8 mouse cellular contexts compared by ENCODE assay signal in the genomic region with DNA sequence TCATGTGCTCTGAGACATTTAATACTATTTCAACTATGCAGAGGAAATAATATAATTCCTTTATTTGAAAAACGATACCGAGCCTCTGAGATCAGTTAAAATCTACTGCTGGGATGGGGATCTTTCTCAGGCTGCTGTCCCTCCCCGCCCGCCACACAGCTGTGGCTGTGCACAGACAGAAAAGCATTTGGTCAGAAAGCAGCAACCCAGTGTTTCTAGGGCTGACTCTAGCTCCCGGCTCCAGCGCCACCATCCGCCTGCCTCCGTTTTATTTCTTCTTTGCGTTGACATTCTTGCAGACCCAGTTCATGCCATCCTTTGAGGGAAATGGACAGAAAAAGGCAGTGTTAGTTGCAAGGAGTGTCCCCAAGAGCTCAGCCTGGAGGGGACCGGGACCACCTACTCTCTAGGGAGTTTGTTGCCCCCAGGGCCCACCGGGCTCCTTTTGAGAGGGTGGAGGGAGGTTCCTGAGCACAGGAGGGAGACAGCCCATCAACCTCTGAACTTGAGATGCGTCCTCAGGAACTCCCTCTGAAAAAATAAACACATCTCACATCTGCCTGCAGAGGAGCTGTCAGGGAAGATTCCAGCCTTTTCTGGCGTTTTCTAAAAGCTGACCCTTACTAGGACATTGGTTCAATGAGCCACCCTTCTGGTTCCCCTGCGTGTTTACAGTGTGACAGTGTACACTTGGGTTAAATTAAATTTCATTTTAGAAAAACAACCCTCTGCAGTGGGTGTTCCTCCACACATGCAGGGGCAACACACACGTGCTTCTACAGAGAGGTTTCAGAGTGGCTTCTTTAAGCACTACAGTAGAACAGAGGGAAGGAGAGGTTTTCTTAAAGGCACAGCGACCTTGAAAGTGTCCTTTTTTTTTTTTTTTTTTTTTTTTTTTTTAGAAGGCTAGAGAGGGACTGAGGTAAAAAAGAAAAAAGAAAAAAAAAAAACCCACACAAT. TPM values are rescaled to one million over a fixed set of nuclear protein-coding genes. Genes with fewer than 3 reads are reported as not detected.
A peak's percentile ranks its signal among the peaks of the same experiment; 100 is the strongest.
DNase-seq lines count a peak whose midpoint lies in the region; ATAC-seq and TF ChIP-seq lines count a peak whose summit lies in the region.

No protein-coding gene starts in this region.

- peak overlapping the region; percentile 32; the same call in 1 of the 2 replicates for H3K4me2 ChIP-seq in heart, embryonic 16.5 days (ENCODE audit: low read depth, low read length)
- H3K4me2 ChIP-seq in limb, embryonic 13.5 days (replicated peaks), result peak overlapping the region; percentile 64

- no peak overlapping the region for H3K4me3 ChIP-seq in heart, embryonic 16.5 days (ENCODE audit: low read length)
- H3K4me3 ChIP-seq in limb, embryonic 13.5 days, result no peak overlapping the region
- no peak overlapping the region for H3K4me3 ChIP-seq in olfactory bulb, adult 2 months (ENCODE audit: insufficient read depth, low read depth, low read length)

- no peaks in the 10 kb centered on the region for H3K36me3 ChIP-seq in heart, embryonic 16.5 days (ENCODE audit: control insufficient read depth, insufficient read depth)
- peaks cover 16% of the 10 kb centered on the region for H3K36me3 ChIP-seq in limb, embryonic 13.5 days

- peaks cover 61% of the 10 kb centered on the region for H3K4me1 ChIP-seq in heart, embryonic 16.5 days (ENCODE audit: control insufficient read depth, insufficient read depth, low read length)
- peaks cover 72% of the 10 kb centered on the region for H3K4me1 ChIP-seq in limb, embryonic 13.5 days
- H3K4me1 ChIP-seq in olfactory bulb, adult 2 months (ENCODE audit: control insufficient read depth, insufficient read depth, low read length), result peaks cover 56% of the 10 kb centered on the region

- no peak for ATAC-seq in heart, embryonic 16.5 days (replicated peaks; ENCODE audit: extremely low read depth, insufficient read depth, low FRiP score)
- peak; percentile 33; the same call in 1 of the 2 replicates for ATAC-seq in limb, embryonic 13.5 days (ENCODE audit: low FRiP score, low read depth)

- H3K9ac ChIP-seq in heart, embryonic 16.5 days (ENCODE audit: low read length), result peak overlapping the region; percentile 74
- 0 out of 2 replicates have a peak overlapping the region, but pooled peaks have one; percentile 43 for H3K9ac ChIP-seq in limb, embryonic 13.5 days

- no peaks in the 10 kb centered on the region for H3K27me3 ChIP-seq in heart, embryonic 16.5 days (ENCODE audit: control insufficient read depth, insufficient read depth, low read length)
- H3K27me3 ChIP-seq in limb, embryonic 13.5 days, result no peaks in the 10 kb centered on the region

- peak; percentile 59 for DNase-seq in layer of hippocampus, adult 11-12 months (ENCODE audit: low spot score)
- DNase-seq in layer of hippocampus, postnatal 10 days (ENCODE audit: low spot score in 2 of 2), result no peak
- DNase-seq in embryo, embryonic 10 days (ENCODE audit: low spot score), result peak; percentile 71
- no peak for DNase-seq in gastrocnemius, adult 18-20 months (ENCODE audit: low spot score)
- no peak for DNase-seq in layer of hippocampus, postnatal 14 days (ENCODE audit: low spot score in 2 of 2)

- WGBS in heart, embryonic 16.5 days, result 14% methylated on average over 16 of the region's 16 CpGs
- 10% methylated on average over 16 of the region's 16 CpGs for WGBS in limb, embryonic 13.5 days
- 13% methylated on average over 16 of the region's 16 CpGs for WGBS in olfactory bulb, adult 2 months

- TF ChIP-seq CTCF in olfactory bulb, adult 2 months (IDR thresholded peaks at IDR 0.05; ENCODE audit: insufficient read depth, low read depth, low read length), result no peak

- no peaks in the 10 kb centered on the region for H3K9me3 ChIP-seq in heart, embryonic 16.5 days (replicated peaks; ENCODE audit: control insufficient read depth, low read length)
- no peaks in the 10 kb centered on the region for H3K9me3 ChIP-seq in limb, embryonic 13.5 days

- TF ChIP-seq POLR2A in olfactory bulb, adult 2 months (IDR thresholded peaks at IDR 0.05; ENCODE audit: insufficient read depth, low read depth, low read length), result no peak

- H3K27ac ChIP-seq in heart, embryonic 16.5 days (ENCODE audit: low read length), result peak overlapping the region; percentile 98
- peak overlapping the region; percentile 73; the same call in 1 of the 2 replicates for H3K27ac ChIP-seq in limb, embryonic 13.5 days
- peak overlapping the region; percentile 58 for H3K27ac ChIP-seq in olfactory bulb, adult 2 months (ENCODE audit: insufficient read depth, low read depth, low read length)

RNA-seq across cellular contexts. Expression of gene Trim8, which starts 29.8 kb away (rescaled TPM):
- 100 to 1,000 TPM; 108 to 111 TPM for total RNA-seq in layer of hippocampus, postnatal 10 days (2021)
- polyA plus RNA-seq in heart, embryonic 16.5 days (2015; fragmentation: Nextera tagmentation; extraction: Ambion mirVana), result 17.0 and 19.4 TPM in 2 replicates
- 13.6 and 14.2 TPM in 2 replicates for polyA plus RNA-seq in limb, embryonic 13.5 days (2015; fragmentation: Nextera tagmentation; extraction: Ambion mirVana)
- polyA plus RNA-seq in olfactory bulb, adult 2 months (2012; ENCODE audit: insufficient read depth, insufficient read length, low replicate concordance, missing spikeins), result not detected in 2 replicates
- 10 to 100 TPM; 17.6 to 22.5 TPM for total RNA-seq in gastrocnemius, adult 18-20 months (2021)
- 100 to 1,000 TPM in 1 of 2 experiments, 10 to 100 TPM in 1; 98.9 to 110 TPM for total RNA-seq in layer of hippocampus, postnatal 14 days (2021)

RNA-seq across cellular contexts. Expression of gene Arl3, which starts 41.6 kb away (rescaled TPM):
- total RNA-seq in layer of hippocampus, postnatal 10 days (2021), result 100 to 1,000 TPM; 133 to 138 TPM
- polyA plus RNA-seq in heart, embryonic 16.5 days (2015; fragmentation: Nextera tagmentation; extraction: Ambion mirVana), result 95.6 and 101 TPM in 2 replicates
- 178 and 183 TPM in 2 replicates for polyA plus RNA-seq in limb, embryonic 13.5 days (2015; fragmentation: Nextera tagmentation; extraction: Ambion mirVana)
- not detected in 2 replicates for polyA plus RNA-seq in olfactory bulb, adult 2 months (2012; ENCODE audit: insufficient read depth, insufficient read length, low replicate concordance, missing spikeins)
- total RNA-seq in gastrocnemius, adult 18-20 months (2021), result 10 to 100 TPM; 79.9 to 86.2 TPM
- 100 to 1,000 TPM; 111 to 121 TPM for total RNA-seq in layer of hippocampus, postnatal 14 days (2021)

RNA-seq across cellular contexts. Expression of gene Sfxn2, which starts 41.8 kb away (rescaled TPM):
- total RNA-seq in layer of hippocampus, postnatal 10 days (2021), result 1 to 10 TPM; 8.5 to 9.9 TPM
- 10.0 and 11.4 TPM in 2 replicates for polyA plus RNA-seq in heart, embryonic 16.5 days (2015; fragmentation: Nextera tagmentation; extraction: Ambion mirVana)
- polyA plus RNA-seq in limb, embryonic 13.5 days (2015; fragmentation: Nextera tagmentation; extraction: Ambion mirVana), result 27.8 and 28.1 TPM in 2 replicates
- polyA plus RNA-seq in olfactory bulb, adult 2 months (2012; ENCODE audit: insufficient read depth, insufficient read length, low replicate concordance, missing spikeins), result not detected in 2 replicates
- 1 to 10 TPM; 2.2 to 3.8 TPM for total RNA-seq in gastrocnemius, adult 18-20 months (2021)
- total RNA-seq in layer of hippocampus, postnatal 14 days (2021), result 1 to 10 TPM; 8.2 to 8.3 TPM

Comparison
In these comparisons a context has a peak if more than half of its experiments do, and no peak if none do; other contexts are left out.
1. DNase-seq: peak in layer of hippocampus, adult 11-12 months (single experiment) and embryo, embryonic 10 days (single experiment); none in layer of hippocampus, postnatal 10 days (0 of 2), gastrocnemius, adult 18-20 months (single experiment) and layer of hippocampus, postnatal 14 days (0 of 2).
2. RNA of gene Trim8, which starts 29.8 kb away (total RNA-seq): 108 to 111 TPM in layer of hippocampus, postnatal 10 days and 98.9 to 110 TPM in layer of hippocampus, postnatal 14 days; 17.6 to 22.5 TPM in gastrocnemius, adult 18-20 months; every median in the first group is over 4 times any median in the second.
3. Peak in every context shown above with its lines, with median percentiles within 50 percentile points of each other: H3K27ac ChIP-seq.